Mouse (Mus musculus) small intestine, adult 2 months (tissue): ENCODE results near the gene Kansl2. TPM values are rescaled to one million over a fixed set of nuclear protein-coding genes. Genes with fewer than 3 reads are reported as not detected.
A peak's percentile ranks its signal among the peaks of the same experiment; 100 is the strongest.

Experiments used
- H3K27ac ChIP-seq: fragments of 200-500 bp; 2 replicates; pipeline ENCODE4 v1.5.1; 2012; ENCODE audit warnings: low read depth, low read length, control low read depth, inconsistent platforms; ENCODE audit not compliant: insufficient read depth
- H3K27me3 ChIP-seq: fragments of 200-500 bp; 2 replicates; pipeline ENCODE4 v1.6.1; 2012; ENCODE audit warnings: mild to moderate bottlenecking, moderate library complexity, low read length, inconsistent platforms; ENCODE audit not compliant: control insufficient read depth, insufficient read depth
- H3K36me3 ChIP-seq: fragments of 200-500 bp; 2 replicates; pipeline ENCODE4 v1.6.1; 2012; ENCODE audit warnings: mild to moderate bottlenecking, low read length, control low read depth, inconsistent platforms; ENCODE audit not compliant: control insufficient read depth, insufficient read depth
- H3K4me1 ChIP-seq: fragments of 200-500 bp; 2 replicates; pipeline ENCODE4 v1.6.1; 2012; ENCODE audit warnings: low read length, inconsistent platforms, mixed read lengths; ENCODE audit not compliant: control insufficient read depth, insufficient read depth, insufficient read length
- H3K4me3 ChIP-seq: fragments of 200-500 bp; 2 replicates; pipeline ENCODE4 v1.5.1; 2012; ENCODE audit warnings: low read depth, mild to moderate bottlenecking, control low read depth, inconsistent platforms, low read length, moderate library complexity
- CTCF ChIP-seq: fragments of 200-500 bp; IDR thresholded peaks from 2 replicates; pipeline ENCODE4 v1.5.1; 2012; ENCODE audit warnings: low read depth, mild to moderate bottlenecking, control low read depth, inconsistent platforms, low read length, moderate library complexity, mixed read lengths; ENCODE audit not compliant: insufficient replicate concordance, insufficient read length; ENCODE audit errors: extremely low read depth
- POLR2A ChIP-seq: fragments of 200-500 bp; IDR thresholded peaks from 2 replicates; pipeline ENCODE4 v1.6.1; 2012; ENCODE audit warnings: low read depth, mild to moderate bottlenecking, control low read depth, inconsistent platforms, low read length, moderate library complexity
- WGBS: fragments of 180-500 bp; shearing (Covaris S2); methylation state at CpG from one replicate; pipeline ENCODE4 v1.1.7; 2018; 5-methylcytosine and 5-hydroxymethylcytosine counted together
- polyA plus RNA-seq: library from polyadenylated mRNA; depleted of rRNA; stranded (reverse); fragments of >200 nt; gene quantifications from 2 replicates; pipeline ENCODE4 v1.2.3, GENCODE M21; 2012

The Kansl2 gene
- polyA plus RNA-seq, 1 experiment = 15.0 TPM

- peak; percentile 74 for TF ChIP-seq CTCF
- TF ChIP-seq POLR2A = no peak
- peak overlapping the region; percentile 13 for H3K27ac ChIP-seq
- H3K27me3 ChIP-seq = no peaks in the 10 kb centered on the region
- H3K4me1 ChIP-seq = peaks cover 3% of the 10 kb centered on the region; the same call in 1 of the 2 replicates
- H3K4me3 ChIP-seq = peak overlapping the region; percentile 24
- H3K36me3 ChIP-seq = no peaks in the 10 kb centered on the region
- 28% methylated on average over 25 of the region's 25 CpGs for WGBS
These were observed 23.4 kb downstream of the Kansl2 start for GRCm38 (mm10) chr15:98510438-98511385.

DNA sequence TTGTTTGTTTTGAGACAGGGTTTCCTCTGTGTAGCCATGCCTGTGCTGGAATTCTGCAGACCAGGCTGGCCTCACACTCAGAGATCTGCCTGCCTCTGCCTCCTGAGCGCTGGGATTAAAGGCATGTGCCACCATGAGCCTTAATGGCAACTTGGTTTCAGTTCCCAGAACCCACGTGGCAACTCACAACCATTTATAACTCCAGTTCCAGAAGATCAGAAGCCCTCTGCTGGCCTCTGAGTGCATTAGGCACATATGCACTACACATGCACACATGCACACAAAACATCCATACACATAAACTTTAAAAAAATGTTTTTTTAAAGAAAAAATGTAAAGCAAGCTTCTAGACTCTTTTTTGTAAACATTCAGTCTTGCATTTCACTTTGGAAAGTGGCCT is 24.7 kb downstream of the Kansl2 start:
- Histone ChIP-seq H3K36me3 (no peaks in the 10 kb centered on the region), H3K4me1 (peaks cover 3% of the 10 kb centered on the region; the same call in 1 of the 2 replicates)
- 39% methylated on average over 2 of the region's 2 CpGs for WGBS

GRCm38 (mm10) chr15:98507321-98507720 is 26.7 kb downstream of the Kansl2 start:
- TF ChIP-seq CTCF (no peak), POLR2A (no peak)
- WGBS = 78% methylated on average over 6 of the region's 6 CpGs
- Histone ChIP-seq H3K4me1 (no peaks in the 10 kb centered on the region), H3K27ac (no peak overlapping the region), H3K36me3 (no peaks in the 10 kb centered on the region), H3K27me3 (0 out of 2 replicates have a peak, but pooled peaks cover 2% of the 10 kb centered on the region), H3K4me3 (no peak overlapping the region)

More for the DNA sequence above, 24.7 kb downstream of the Kansl2 start:
- H3K27me3 ChIP-seq = no peaks in the 10 kb centered on the region
- no peak overlapping the region for H3K27ac ChIP-seq
- H3K4me3 ChIP-seq = no peak overlapping the region
- TF ChIP-seq CTCF (no peak), POLR2A (no peak)

- Histone ChIP-seq H3K36me3 (no peaks in the 10 kb centered on the region), H3K4me1 (no peaks in the 10 kb centered on the region), H3K27me3 (0 out of 2 replicates have a peak, but pooled peaks cover 2% of the 10 kb centered on the region), H3K4me3 (no peak overlapping the region), H3K27ac (no peak overlapping the region)
- WGBS = 65% methylated on average over 9 of the region's 9 CpGs
- TF ChIP-seq POLR2A (no peak), CTCF (no peak)
These were observed 27.7 kb downstream of the Kansl2 start for GRCm38 (mm10) chr15:98506253-98506957.

GRCm38 (mm10) chr15:98504514-98504913 is 29.6 kb downstream of the Kansl2 start:
- Histone ChIP-seq H3K36me3 (no peaks in the 10 kb centered on the region), H3K4me1 (no peaks in the 10 kb centered on the region), H3K4me3 (no peak overlapping the region), H3K27ac (no peak overlapping the region), H3K27me3 (0 out of 2 replicates have a peak, but pooled peaks cover 2% of the 10 kb centered on the region)
- TF ChIP-seq CTCF (peak; percentile 90; the same call in 1 of the 2 replicates), POLR2A (no peak)
- 11% methylated on average over 18 of the region's 18 CpGs for WGBS

- 0 out of 2 replicates have a peak, but pooled peaks cover 2% of the 10 kb centered on the region for H3K27me3 ChIP-seq
- no peak overlapping the region for H3K27ac ChIP-seq
- no peaks in the 10 kb centered on the region for H3K36me3 ChIP-seq
- no peak overlapping the region for H3K4me3 ChIP-seq
- no peaks in the 10 kb centered on the region for H3K4me1 ChIP-seq
- 76% methylated on average over 3 of the region's 3 CpGs for WGBS
- TF ChIP-seq CTCF (no peak), POLR2A (no peak)
These were observed 30.7 kb downstream of the Kansl2 start for GRCm38 (mm10) chr15:98503317-98503716.

GRCm38 (mm10) chr15:98497631-98498030 is 36.4 kb downstream of the Kansl2 start:
- Histone ChIP-seq H3K27me3 (no peaks in the 10 kb centered on the region; the same call in 1 of the 2 replicates), H3K27ac (no peak overlapping the region), H3K36me3 (no peaks in the 10 kb centered on the region), H3K4me1 (no peaks in the 10 kb centered on the region), H3K4me3 (no peak overlapping the region)
- no peak for TF ChIP-seq POLR2A
- TF ChIP-seq CTCF = no peak
- WGBS = 49% methylated on average over 17 of the region's 17 CpGs
